Mouse (Mus musculus): Measurements from ENCODE around the gene Zfp872.
"Not testable (repeated sequence)": the region's sequence is repeated elsewhere in the genome, so short reads cannot be mapped to it uniquely, and the experiment has no call there.

Zfp872 gene

DNA sequence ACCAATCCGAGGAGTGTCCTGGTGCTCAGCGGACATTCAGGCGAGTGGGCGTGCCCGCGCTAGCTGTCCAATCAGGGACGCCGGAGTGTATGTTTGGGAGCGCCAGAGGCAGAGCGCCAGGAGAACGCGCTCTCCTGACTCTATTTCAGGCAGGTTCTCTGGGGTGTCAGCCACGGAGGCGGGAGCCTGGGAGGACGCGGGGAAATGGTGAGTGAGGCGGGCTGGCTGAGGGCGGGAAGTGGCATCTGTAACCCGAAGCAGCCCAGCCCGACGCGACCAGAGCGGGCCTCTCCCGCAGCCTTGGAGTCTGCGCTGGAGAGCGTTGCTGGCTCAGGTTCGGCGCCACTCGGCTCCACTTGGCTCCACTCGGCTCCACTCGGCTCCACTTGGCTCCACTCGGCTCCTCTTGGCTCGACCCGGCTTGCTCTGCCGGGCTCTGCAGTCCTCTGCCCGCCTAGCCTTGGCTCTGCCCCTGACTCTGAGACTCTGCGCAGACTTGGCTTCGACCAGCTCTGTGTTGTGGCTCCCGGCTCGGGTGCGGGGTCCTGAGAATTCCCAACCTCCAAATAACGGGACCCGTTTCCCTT lies at the start of gene Zfp872:
Gene Zfp872 (plus strand): TSS at position 66 of the 587 bp plus-strand sequence.
- DNase-seq (ENCODE audit: low spot score): peak; percentile 1

DNA sequence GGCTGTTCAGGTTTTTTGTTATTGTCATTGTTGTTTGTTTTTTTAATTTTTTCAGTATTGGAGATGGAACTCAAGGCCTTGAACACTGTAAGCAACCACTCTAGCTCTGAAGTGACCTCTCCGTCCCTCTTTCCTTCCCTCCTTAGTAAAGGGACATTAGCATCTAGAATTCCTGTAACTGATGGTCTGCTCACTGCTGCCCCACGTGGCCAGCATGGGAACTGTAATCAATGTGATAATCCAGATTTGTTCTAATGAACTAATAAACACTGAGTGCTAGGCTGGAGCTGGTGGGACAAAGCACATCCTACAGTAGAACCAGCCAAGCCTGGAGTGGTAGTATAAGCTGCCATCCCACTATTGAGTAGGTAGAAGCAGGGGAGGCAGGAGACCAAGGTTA lies 49.4 kb upstream of the Zfp872 start:
- peak; percentile 49 for DNase-seq (ENCODE audit: low spot score)

- DNase-seq (ENCODE audit: low spot score): no peak
These were observed 48.1 kb upstream of the Zfp872 start for GRCm38 (mm10) chr9:22139746-22140145.

GRCm38 (mm10) chr9:22143108-22144037 lies 44.5 kb upstream of the Zfp872 start:
- DNase-seq (ENCODE audit: low spot score): peak; percentile 91

DNA sequence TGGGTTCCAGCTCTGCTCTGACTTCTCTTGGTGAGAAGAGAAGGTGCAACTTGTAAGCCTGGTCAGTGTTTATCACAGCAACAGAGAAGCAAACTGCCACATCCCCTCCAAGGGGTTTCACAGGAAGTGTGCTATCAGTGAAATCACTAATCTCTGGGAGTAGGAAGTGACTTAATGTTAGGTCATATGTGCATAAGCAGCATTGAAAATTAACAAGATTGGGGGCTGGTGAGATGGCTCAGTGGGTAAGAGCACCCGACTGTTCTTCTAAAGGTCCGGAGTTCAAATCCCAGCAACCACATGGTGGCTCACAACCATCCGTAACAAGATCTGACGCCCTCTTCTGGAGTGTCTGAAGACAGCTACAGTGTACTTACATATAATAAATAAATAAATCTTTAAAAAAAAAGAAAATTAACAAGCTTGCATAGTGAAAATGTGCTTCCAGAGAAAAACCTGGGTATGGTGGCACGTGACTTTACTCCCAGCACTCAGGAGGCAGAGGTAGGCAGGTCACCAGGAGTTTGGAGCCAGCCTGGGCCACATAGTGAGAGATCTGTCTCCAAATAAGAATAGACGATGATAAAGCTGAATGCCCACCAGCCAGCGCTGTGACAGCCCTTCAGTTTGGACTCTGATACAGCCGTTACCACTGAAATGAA lies 43.5 kb upstream of the Zfp872 start:
- no peak for DNase-seq (ENCODE audit: low spot score)

GRCm38 (mm10) chr9:22149426-22150248 lies 38.3 kb upstream of the Zfp872 start:
- DNase-seq (ENCODE audit: low spot score): no peak

DNA sequence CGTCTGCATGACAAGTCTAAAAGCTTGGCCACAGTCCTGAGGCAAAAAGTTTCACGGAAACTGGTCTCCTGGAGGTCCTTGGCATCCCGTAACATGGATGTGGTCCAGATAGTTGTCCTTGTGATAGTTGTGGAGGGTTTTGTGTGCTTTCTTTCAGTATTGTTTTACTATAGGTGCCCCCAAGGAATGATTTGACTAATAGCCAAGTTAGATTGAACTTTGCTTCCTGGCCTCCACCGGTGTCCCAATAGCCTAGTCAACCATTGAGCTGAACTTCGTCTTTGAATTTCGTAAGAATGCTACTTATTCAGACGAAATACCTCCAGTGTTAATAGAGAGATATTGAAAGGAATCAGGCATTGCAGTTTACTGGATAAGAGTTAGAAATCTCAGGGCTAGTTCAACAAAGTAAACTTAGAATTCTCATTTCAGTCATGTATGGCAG lies 37.6 kb upstream of the Zfp872 start:
- not testable (repeated sequence) for DNase-seq (ENCODE audit: low spot score)

- DNase-seq (ENCODE audit: low spot score): no peak
These were observed 36.9 kb upstream of the Zfp872 start for GRCm38 (mm10) chr9:22150946-22151345.

DNA sequence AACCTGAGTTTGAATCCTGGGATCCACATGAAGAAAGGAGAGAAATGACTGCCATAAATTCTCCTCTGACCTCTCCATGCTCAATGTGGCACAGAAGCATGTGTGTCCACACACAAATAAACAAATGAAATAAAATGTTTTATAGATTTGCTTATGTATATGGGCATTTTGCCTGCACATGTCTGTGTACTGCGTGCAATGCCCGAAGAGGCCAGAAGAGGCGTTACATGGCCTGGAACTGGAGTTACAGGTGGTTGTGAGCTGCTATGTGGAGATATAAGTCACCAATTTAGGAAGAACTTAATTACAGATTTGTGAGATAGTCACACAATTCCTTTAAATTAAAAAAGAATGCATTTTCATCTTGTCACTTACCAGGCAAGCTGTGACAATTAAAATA lies 34.1 kb upstream of the Zfp872 start:
- DNase-seq (ENCODE audit: low spot score): no peak

DNA sequence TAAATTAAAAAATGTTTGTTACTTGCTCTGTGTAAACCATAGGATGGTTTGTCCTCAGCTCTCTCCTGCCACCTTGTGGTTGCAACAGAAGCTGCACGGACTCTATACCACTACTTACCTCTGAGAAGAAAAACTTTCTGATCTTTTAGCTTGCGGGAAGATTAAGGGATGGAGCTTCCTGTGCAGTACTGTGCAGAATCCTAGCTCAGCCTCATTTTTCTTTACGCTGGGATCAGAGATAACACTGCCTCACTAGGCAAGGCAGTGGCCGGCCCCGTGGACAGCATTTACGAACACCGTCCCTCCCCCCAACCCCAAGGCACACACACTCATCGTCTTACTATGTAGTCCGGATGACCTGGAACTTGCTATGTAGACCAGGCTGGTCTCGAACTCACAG lies 32.3 kb upstream of the Zfp872 start:
- DNase-seq (ENCODE audit: low spot score): peak; percentile 79

DNA sequence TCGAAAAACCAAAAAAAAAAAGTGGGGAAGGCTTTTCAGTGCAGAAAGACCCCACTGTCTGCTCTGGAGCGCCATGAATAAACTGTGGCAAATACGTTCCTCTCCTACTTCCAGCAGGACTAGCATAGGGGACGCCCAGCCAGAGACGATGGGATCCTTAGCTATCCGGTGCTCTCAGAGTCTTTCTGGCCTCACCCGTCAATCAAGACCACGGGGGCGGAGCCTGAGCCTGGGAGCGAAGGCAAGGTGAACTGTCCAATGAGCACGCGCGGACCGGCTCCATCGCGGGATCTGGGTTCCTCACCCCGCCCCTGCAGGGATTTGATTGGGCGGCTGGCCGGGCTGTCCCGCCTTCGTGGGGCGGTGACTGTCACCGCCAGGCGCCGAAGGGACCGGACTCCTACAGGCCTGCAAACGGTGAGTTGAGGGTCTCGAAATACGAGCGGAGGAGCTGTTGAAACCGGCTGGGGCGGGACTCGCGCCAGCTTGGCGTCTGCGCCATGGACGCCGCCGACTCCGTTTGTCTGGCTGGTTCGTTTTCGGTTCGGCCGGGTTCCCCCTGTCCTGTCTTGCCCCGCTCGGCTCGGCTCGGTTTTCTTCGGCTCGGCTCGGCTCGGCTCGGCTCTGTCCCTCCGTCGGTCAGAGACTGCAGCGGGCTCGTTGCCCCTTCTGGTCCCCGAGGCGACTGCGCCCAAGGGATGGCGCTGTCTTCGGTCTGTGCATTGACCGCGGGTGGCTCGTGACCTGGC lies 31.2 kb upstream of the Zfp872 start, which contains the start of gene Pigyl:
Gene Pigyl (plus strand): TSS at position 350 of the 749 bp plus-strand sequence.
- peak; percentile 99 for DNase-seq (ENCODE audit: low spot score)

GRCm38 (mm10) chr9:22157516-22158265 lies 30.2 kb upstream of the Zfp872 start:
- DNase-seq (ENCODE audit: low spot score): peak; percentile 1

DNA sequence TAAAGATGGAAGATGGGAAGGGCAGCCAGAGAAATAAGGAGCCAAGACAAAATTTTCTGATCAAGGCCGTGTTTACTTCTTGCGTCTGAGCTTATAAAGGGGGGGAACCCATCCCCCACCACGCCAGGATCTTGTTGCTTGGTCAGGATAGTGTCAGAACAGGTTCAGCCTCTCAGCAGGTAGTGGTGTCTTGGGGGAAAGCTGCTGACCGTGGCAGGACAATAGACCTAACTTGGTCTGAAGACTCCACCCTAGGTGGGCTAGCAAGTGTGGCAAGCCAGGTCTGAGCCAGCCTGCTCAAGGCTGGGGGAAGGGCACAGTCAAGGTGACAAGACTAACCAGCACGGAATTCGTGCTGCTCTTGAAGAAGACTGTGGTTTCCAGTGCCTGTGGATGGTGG lies 26.6 kb upstream of the Zfp872 start:
- DNase-seq (ENCODE audit: low spot score): no peak

GRCm38 (mm10) chr9:22162305-22162704 lies 25.6 kb upstream of the Zfp872 start:
- DNase-seq (ENCODE audit: low spot score): no peak

- DNase-seq (ENCODE audit: low spot score): no peak
These were observed 25.0 kb upstream of the Zfp872 start for GRCm38 (mm10) chr9:22162912-22163311.

DNA sequence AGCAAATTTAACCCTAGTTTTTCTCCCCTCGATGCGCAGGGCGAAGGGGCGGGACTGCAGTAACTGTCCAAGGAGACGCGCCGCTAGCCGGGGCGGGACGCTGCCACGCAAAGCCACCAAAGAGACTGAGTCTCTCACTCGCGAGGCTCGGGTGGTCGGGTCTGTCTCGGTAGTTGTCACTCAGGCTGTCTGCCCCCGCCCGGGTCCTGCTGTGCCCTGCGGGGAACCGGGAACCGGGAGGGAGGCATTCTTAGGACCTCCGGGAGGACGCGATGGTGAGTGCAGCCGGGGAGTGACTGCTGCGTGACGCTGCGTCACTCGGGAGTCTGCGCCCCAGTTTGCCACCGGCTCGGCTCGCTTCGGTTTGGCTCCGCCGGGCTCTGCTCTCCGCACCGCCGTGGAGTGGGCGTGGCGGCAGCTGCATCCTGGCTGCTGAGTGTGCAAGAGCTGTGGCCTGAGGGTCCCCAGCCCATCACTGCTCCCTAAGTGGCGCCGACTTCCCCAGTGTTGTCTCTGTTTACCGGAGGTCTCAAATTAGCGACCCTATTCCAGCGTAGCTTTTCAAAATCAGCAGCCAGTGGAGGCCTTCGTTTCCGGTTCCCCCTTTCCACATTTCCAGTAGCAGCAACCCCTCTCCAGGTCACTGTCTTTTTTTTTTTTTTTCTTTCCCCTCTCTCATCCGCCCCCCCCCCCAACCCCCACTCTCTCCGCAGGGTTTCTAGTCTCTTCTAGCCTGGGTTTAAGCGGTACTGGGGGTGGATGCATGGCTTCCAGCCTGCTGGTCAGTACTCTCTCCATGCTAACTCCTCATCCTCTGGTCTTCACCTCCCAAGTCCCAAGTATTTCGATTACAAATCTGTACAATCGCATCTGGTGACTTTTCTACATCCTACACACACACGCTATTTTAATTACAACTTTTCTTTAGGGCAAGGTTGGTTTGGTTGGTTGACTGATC lies 22.9 kb upstream of the Zfp872 start:
- no peak for DNase-seq (ENCODE audit: low spot score)

- DNase-seq (ENCODE audit: low spot score): peak; percentile 1
These were observed 21.9 kb upstream of the Zfp872 start for GRCm38 (mm10) chr9:22165964-22166363.

- no peak for DNase-seq (ENCODE audit: low spot score)
These were observed 21.2 kb upstream of the Zfp872 start for GRCm38 (mm10) chr9:22166686-22167085.

GRCm38 (mm10) chr9:22167751-22168150 lies 20.1 kb upstream of the Zfp872 start:
- peak; percentile 1 for DNase-seq (ENCODE audit: low spot score)
